Mouse (Mus musculus): Measurements from ENCODE around the gene Slc25a13.

DNA sequence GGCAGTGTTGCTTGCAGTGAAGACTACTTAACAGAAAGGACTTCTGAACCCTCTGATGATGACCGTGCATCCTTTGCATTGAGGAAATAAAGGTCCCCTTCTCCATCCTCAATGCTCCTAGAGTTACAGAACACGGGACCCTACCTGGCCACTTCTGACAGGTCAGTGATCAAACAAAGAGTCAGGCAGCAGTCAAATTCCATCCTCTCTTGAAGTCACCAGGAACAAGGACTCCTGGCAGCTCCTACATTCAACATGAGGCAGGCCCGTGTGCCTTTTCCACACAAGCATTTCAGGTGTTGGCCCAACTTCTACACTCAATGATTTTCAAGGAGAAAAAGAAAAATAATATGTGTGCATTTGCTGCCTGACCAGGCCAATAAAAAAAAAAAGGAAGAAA is 123.0 kb downstream of the Slc25a13 start:
- TF ChIP-seq USF1 (IDR thresholded peaks at IDR 0.05; ENCODE audit: low read depth, low read length): no peak
- no peak for TF ChIP-seq CTCF (conservative IDR thresholded peaks at IDR 0.05 in 1 of 2, IDR thresholded peaks at IDR 0.05 in 1 of 2; ENCODE audit: low read depth in 2 of 2, low read length in 2 of 2)
- no peak for TF ChIP-seq POLR2A (IDR thresholded peaks at IDR 0.05; ENCODE audit: low read depth, low read length)
- TF ChIP-seq POLR2AphosphoS2 (IDR thresholded peaks at IDR 0.05; ENCODE audit: low read depth, low read length): no peak
- TF ChIP-seq MYC (IDR thresholded peaks at IDR 0.05; ENCODE audit: low read depth, low read length): no peak
- TF ChIP-seq ZKSCAN1 (IDR thresholded peaks at IDR 0.05; ENCODE audit: borderline replicate concordance, low read depth, low read length): no peak
- no peak for TF ChIP-seq IRF4 (IDR thresholded peaks at IDR 0.05; ENCODE audit: low read depth, low read length)
- no peak for TF ChIP-seq RAD21 (IDR thresholded peaks at IDR 0.05; ENCODE audit: low read depth, low read length)
